Mouse (Mus musculus): Measurements from ENCODE around the gene Klhdc10. TPM values are rescaled to one million over a fixed set of nuclear protein-coding genes. Genes with fewer than 3 reads are reported as not detected.

The Klhdc10 gene
- polyA plus RNA-seq, 1 experiment from 2014 or later, result 24.9 TPM

- Histone ChIP-seq H3K36me3 (ENCODE audit: control insufficient read depth, insufficient read depth, low read length) (peaks cover 4% of the 10 kb centered on the region), H3K9ac (ENCODE audit: low read depth, low read length) (no peak overlapping the region), H3K4me3 (ENCODE audit: low read depth, low read length) (no peak overlapping the region), H3K4me2 (no peak overlapping the region), H3K4me1 (ENCODE audit: control insufficient read depth, insufficient read depth, low read length) (peaks cover 28% of the 10 kb centered on the region), H3K27me3 (ENCODE audit: control insufficient read depth, insufficient read depth, low read length) (no peaks in the 10 kb centered on the region), H3K27ac (ENCODE audit: low read depth, low read length) (no peak overlapping the region), H3K9me3 (replicated peaks; ENCODE audit: control insufficient read depth, low read length) (no peaks in the 10 kb centered on the region)
- WGBS (ENCODE audit: insufficient replicate concordance), result 93% methylated on average over 7 of the region's 7 CpGs
- ATAC-seq (replicated peaks; ENCODE audit: insufficient number of reproducible peaks, low FRiP score, low TSS enrichment), result no peak
Observed at GRCm38 (mm10) chr6:30456991-30457390, 55.3 kb downstream of the Klhdc10 start.

DNA sequence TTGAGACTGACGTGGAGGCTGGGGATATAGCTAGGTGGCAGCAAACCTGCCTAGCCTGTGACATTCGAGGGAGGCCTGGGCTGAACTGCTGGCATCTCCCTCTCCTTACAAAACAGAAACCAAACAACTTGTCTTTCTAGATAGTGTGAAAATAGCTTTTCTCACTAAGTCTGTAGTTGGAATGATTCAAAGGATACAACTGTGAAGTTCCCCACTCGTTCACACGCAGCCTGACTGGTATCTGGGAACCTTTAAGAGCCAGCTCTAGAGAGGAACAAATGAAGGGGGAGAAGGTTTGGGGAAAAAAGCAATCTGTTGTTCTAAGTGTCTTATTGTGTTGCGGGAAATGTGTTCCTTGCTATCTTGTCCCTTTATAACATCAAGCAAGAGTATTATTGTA is 57.0 kb downstream of the Klhdc10 start:
- ATAC-seq (replicated peaks; ENCODE audit: insufficient number of reproducible peaks, low FRiP score, low TSS enrichment), result no peak
- H3K4me1 ChIP-seq (ENCODE audit: control insufficient read depth, insufficient read depth, low read length), result peaks cover 42% of the 10 kb centered on the region
- no peak overlapping the region for H3K4me2 ChIP-seq
- peak overlapping the region; percentile 68 for H3K27ac ChIP-seq (ENCODE audit: low read depth, low read length)
- WGBS (ENCODE audit: insufficient replicate concordance), result 80% methylated on average over 5 of the region's 5 CpGs
- H3K4me3 ChIP-seq (ENCODE audit: low read depth, low read length), result no peak overlapping the region
- H3K27me3 ChIP-seq (ENCODE audit: control insufficient read depth, insufficient read depth, low read length), result no peaks in the 10 kb centered on the region
- no peaks in the 10 kb centered on the region for H3K9me3 ChIP-seq (replicated peaks; ENCODE audit: control insufficient read depth, low read length)
- H3K36me3 ChIP-seq (ENCODE audit: control insufficient read depth, insufficient read depth, low read length), result peaks cover 4% of the 10 kb centered on the region
- H3K9ac ChIP-seq (ENCODE audit: low read depth, low read length), result no peak overlapping the region

- no peak for ATAC-seq (replicated peaks; ENCODE audit: insufficient number of reproducible peaks, low FRiP score, low TSS enrichment)
- peaks cover 4% of the 10 kb centered on the region for H3K36me3 ChIP-seq (ENCODE audit: control insufficient read depth, insufficient read depth, low read length)
- peak overlapping the region; percentile 79 for H3K9ac ChIP-seq (ENCODE audit: low read depth, low read length)
- no peaks in the 10 kb centered on the region for H3K9me3 ChIP-seq (replicated peaks; ENCODE audit: control insufficient read depth, low read length)
- H3K4me1 ChIP-seq (ENCODE audit: control insufficient read depth, insufficient read depth, low read length), result peaks cover 43% of the 10 kb centered on the region
- peak overlapping the region; percentile 83 for H3K4me2 ChIP-seq
- peak overlapping the region; percentile 91 for H3K27ac ChIP-seq (ENCODE audit: low read depth, low read length)
- 51% methylated on average over 16 of the region's 16 CpGs for WGBS (ENCODE audit: insufficient replicate concordance)
- no peaks in the 10 kb centered on the region for H3K27me3 ChIP-seq (ENCODE audit: control insufficient read depth, insufficient read depth, low read length)
- H3K4me3 ChIP-seq (ENCODE audit: low read depth, low read length), result peak overlapping the region; percentile 51
Observed at GRCm38 (mm10) chr6:30459056-30459747, 57.5 kb downstream of the Klhdc10 start.

- no peaks in the 10 kb centered on the region for H3K27me3 ChIP-seq (ENCODE audit: control insufficient read depth, insufficient read depth, low read length)
- H3K9ac ChIP-seq (ENCODE audit: low read depth, low read length), result peak overlapping the region; percentile 79
- peak overlapping the region; percentile 83 for H3K4me2 ChIP-seq
- no peaks in the 10 kb centered on the region for H3K9me3 ChIP-seq (replicated peaks; ENCODE audit: control insufficient read depth, low read length)
- WGBS (ENCODE audit: insufficient replicate concordance), result 8% methylated on average over 40 of the region's 40 CpGs
- ATAC-seq (replicated peaks; ENCODE audit: insufficient number of reproducible peaks, low FRiP score, low TSS enrichment), result peak; percentile 55
- peak overlapping the region; percentile 51 for H3K4me3 ChIP-seq (ENCODE audit: low read depth, low read length)
- peaks cover 43% of the 10 kb centered on the region for H3K4me1 ChIP-seq (ENCODE audit: control insufficient read depth, insufficient read depth, low read length)
- peak overlapping the region; percentile 91 for H3K27ac ChIP-seq (ENCODE audit: low read depth, low read length)
- no peaks in the 10 kb centered on the region for H3K36me3 ChIP-seq (ENCODE audit: control insufficient read depth, insufficient read depth, low read length)
Observed at GRCm38 (mm10) chr6:30459811-30460749, 58.4 kb downstream of the Klhdc10 start.

DNA sequence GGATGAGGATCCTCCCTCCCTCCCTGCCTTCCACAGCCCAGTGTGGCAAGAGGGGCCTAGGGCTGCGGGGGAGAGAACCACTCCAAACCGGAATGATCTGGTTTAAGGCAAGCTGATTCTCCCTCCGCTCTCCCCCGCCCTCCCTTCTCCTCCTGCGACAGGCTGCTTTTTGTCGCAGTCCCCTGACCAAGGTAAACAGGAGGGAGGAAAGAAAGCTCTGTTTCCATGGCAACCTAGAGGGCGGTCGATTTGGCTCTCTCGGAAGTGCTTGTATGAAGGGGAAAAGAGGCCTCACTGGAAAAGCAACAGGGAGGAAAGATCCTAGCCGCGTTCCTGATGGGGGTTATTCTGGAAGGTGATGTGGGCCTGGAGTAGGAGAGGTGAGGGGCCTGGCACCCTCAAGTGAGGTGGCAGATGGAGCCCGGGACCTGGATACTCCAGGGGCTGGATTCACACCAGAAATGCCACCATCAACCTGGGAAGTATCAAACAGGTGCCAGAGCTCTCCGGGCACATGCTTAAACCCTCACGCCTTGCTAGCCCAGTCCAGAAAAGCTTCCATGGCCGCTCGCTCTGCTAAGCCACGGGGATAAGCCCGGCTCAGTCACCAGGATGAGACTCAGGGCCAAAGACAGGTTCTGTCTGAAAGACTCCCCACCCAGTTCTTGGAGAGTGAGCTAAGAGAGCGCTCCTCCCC is 59.2 kb downstream of the Klhdc10 start:
- no peaks in the 10 kb centered on the region for H3K9me3 ChIP-seq (replicated peaks; ENCODE audit: control insufficient read depth, low read length)
- H3K4me2 ChIP-seq, result peak overlapping the region; percentile 83
- H3K27ac ChIP-seq (ENCODE audit: low read depth, low read length), result peak overlapping the region; percentile 91
- 23% methylated on average over 18 of the region's 19 CpGs for WGBS (ENCODE audit: insufficient replicate concordance)
- H3K4me1 ChIP-seq (ENCODE audit: control insufficient read depth, insufficient read depth, low read length), result peaks cover 43% of the 10 kb centered on the region
- H3K27me3 ChIP-seq (ENCODE audit: control insufficient read depth, insufficient read depth, low read length), result no peaks in the 10 kb centered on the region
- ATAC-seq (replicated peaks; ENCODE audit: insufficient number of reproducible peaks, low FRiP score, low TSS enrichment), result peak; percentile 70
- no peaks in the 10 kb centered on the region for H3K36me3 ChIP-seq (ENCODE audit: control insufficient read depth, insufficient read depth, low read length)
- peak overlapping the region; percentile 79 for H3K9ac ChIP-seq (ENCODE audit: low read depth, low read length)
- H3K4me3 ChIP-seq (ENCODE audit: low read depth, low read length), result no peak overlapping the region

- no peaks in the 10 kb centered on the region for H3K27me3 ChIP-seq (ENCODE audit: control insufficient read depth, insufficient read depth, low read length)
- H3K4me3 ChIP-seq (ENCODE audit: low read depth, low read length), result no peak overlapping the region
- H3K4me1 ChIP-seq (ENCODE audit: control insufficient read depth, insufficient read depth, low read length), result peaks cover 43% of the 10 kb centered on the region
- H3K4me2 ChIP-seq, result no peak overlapping the region
- H3K36me3 ChIP-seq (ENCODE audit: control insufficient read depth, insufficient read depth, low read length), result no peaks in the 10 kb centered on the region
- WGBS (ENCODE audit: insufficient replicate concordance), result 75% methylated on average over 13 of the region's 13 CpGs
- H3K9me3 ChIP-seq (replicated peaks; ENCODE audit: control insufficient read depth, low read length), result no peaks in the 10 kb centered on the region
- H3K9ac ChIP-seq (ENCODE audit: low read depth, low read length), result no peak overlapping the region
- H3K27ac ChIP-seq (ENCODE audit: low read depth, low read length), result peak overlapping the region; percentile 91; the same call in 1 of the 2 replicates
- no peak for ATAC-seq (replicated peaks; ENCODE audit: insufficient number of reproducible peaks, low FRiP score, low TSS enrichment)
Observed at GRCm38 (mm10) chr6:30461755-30462344, 60.2 kb downstream of the Klhdc10 start.

GRCm38 (mm10) chr6:30462822-30463221 is 61.2 kb downstream of the Klhdc10 start:
- H3K4me1 ChIP-seq (ENCODE audit: control insufficient read depth, insufficient read depth, low read length), result peaks cover 43% of the 10 kb centered on the region
- peak overlapping the region; percentile 24; the same call in 1 of the 2 replicates for H3K9ac ChIP-seq (ENCODE audit: low read depth, low read length)
- H3K27ac ChIP-seq (ENCODE audit: low read depth, low read length), result no peak overlapping the region

DNA sequence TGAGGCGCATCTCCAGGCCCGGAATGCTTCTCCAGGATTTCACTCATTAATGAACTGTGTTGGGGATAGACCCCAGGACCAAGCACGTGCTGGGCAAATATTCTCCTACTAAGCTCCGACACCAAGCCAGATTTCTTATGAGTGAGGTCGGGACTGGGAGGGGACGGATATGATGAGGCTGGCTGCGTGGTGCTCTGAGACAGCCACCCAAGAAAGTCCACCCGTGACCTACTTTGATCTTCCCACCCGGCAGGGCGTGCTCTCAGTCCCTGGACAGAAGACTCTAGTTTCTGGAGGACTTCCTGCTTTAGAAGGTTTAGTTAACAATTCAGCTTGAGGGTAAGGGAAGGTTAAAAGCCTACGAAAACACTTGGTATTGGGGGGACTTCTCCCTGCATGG is 63.9 kb downstream of the Klhdc10 start:
- H3K9ac ChIP-seq (ENCODE audit: low read depth, low read length), result no peak overlapping the region
- H3K4me2 ChIP-seq, result no peak overlapping the region
- no peaks in the 10 kb centered on the region for H3K9me3 ChIP-seq (replicated peaks; ENCODE audit: control insufficient read depth, low read length)
- H3K4me3 ChIP-seq (ENCODE audit: low read depth, low read length), result no peak overlapping the region
- H3K4me1 ChIP-seq (ENCODE audit: control insufficient read depth, insufficient read depth, low read length), result peaks cover 36% of the 10 kb centered on the region
- no peaks in the 10 kb centered on the region for H3K36me3 ChIP-seq (ENCODE audit: control insufficient read depth, insufficient read depth, low read length)
- H3K27me3 ChIP-seq (ENCODE audit: control insufficient read depth, insufficient read depth, low read length), result no peaks in the 10 kb centered on the region
- WGBS (ENCODE audit: insufficient replicate concordance), result 84% methylated on average over 11 of the region's 11 CpGs
- ATAC-seq (replicated peaks; ENCODE audit: insufficient number of reproducible peaks, low FRiP score, low TSS enrichment), result no peak
- H3K27ac ChIP-seq (ENCODE audit: low read depth, low read length), result no peak overlapping the region

More at GRCm38 (mm10) chr6:30462822-30463221, 61.2 kb downstream of the Klhdc10 start:
- WGBS (ENCODE audit: insufficient replicate concordance), result 12% methylated on average over 7 of the region's 7 CpGs
- Histone ChIP-seq H3K4me3 (ENCODE audit: low read depth, low read length) (no peak overlapping the region), H3K9me3 (replicated peaks; ENCODE audit: control insufficient read depth, low read length) (no peaks in the 10 kb centered on the region), H3K36me3 (ENCODE audit: control insufficient read depth, insufficient read depth, low read length) (no peaks in the 10 kb centered on the region), H3K27me3 (ENCODE audit: control insufficient read depth, insufficient read depth, low read length) (no peaks in the 10 kb centered on the region), H3K4me2 (peak overlapping the region; percentile 11; the same call in 1 of the 2 replicates)
- ATAC-seq (replicated peaks; ENCODE audit: insufficient number of reproducible peaks, low FRiP score, low TSS enrichment), result no peak
